Mouse (Mus musculus) hindbrain, embryonic 12.5 days (tissue): ENCODE measurements around the gene Gm21497. TPM values are rescaled to one million over a fixed set of nuclear protein-coding genes. Genes with fewer than 3 reads are reported as not detected.
"Not testable (repeated sequence)": the region's sequence is repeated elsewhere in the genome, so short reads cannot be mapped to it uniquely, and the experiment has no call there.

Experiments
- ATAC-seq: fragments of 200-750 bp; cut with Nextera tagmentation; 2 replicates; pipeline ENCODE4 v1.8.0; 2017; ENCODE audit warnings: moderate TSS enrichment; ENCODE audit not compliant: low FRiP score
- H3K27ac ChIP-seq: fragments of 300-500 bp; sonication (generic); 2 replicates; pipeline ENCODE4 v1.5.1; 2016; ENCODE audit warnings: mild to moderate bottlenecking
- H3K27me3 ChIP-seq: fragments of 300-500 bp; sonication (generic); 2 replicates; pipeline ENCODE4 v1.6.1; 2016; ENCODE audit warnings: mild to moderate bottlenecking
- H3K36me3 ChIP-seq: fragments of 300-500 bp; sonication (generic); 2 replicates; pipeline ENCODE4 v1.6.1; 2016; ENCODE audit warnings: mild to moderate bottlenecking
- H3K4me1 ChIP-seq: fragments of 300-500 bp; sonication (generic); 2 replicates; pipeline ENCODE4 v1.6.1; 2016
- H3K4me2 ChIP-seq: fragments of 300-500 bp; sonication (generic); replicated peaks from 2 replicates; pipeline ENCODE4 v1.6.1; 2016; ENCODE audit warnings: mild to moderate bottlenecking
- H3K4me3 ChIP-seq: fragments of 300-500 bp; sonication (generic); 2 replicates; pipeline ENCODE4 v1.5.1; 2016; ENCODE audit warnings: mild to moderate bottlenecking
- H3K9ac ChIP-seq: fragments of 300-500 bp; sonication (generic); 2 replicates; pipeline ENCODE4 v1.6.1; 2016; ENCODE audit warnings: mild to moderate bottlenecking, moderate library complexity
- H3K9me3 ChIP-seq: fragments of 300-500 bp; sonication (generic); replicated peaks from 2 replicates; pipeline ENCODE4 v1.6.1; 2016; ENCODE audit warnings: mild to moderate bottlenecking
- WGBS: fragments of 180-500 bp; shearing (Covaris S2); methylation state at CpG from one replicate; pipeline ENCODE4 v1.1.7; 2016; 5-methylcytosine and 5-hydroxymethylcytosine counted together
- polyA plus RNA-seq: library from polyadenylated mRNA; unstranded; fragments of >200 nt; fragmentation: Nextera tagmentation; extraction: Ambion mirVana; gene quantifications from 2 replicates; pipeline ENCODE4 v1.2.1, GENCODE M21; 2016

Gm21497 gene
- polyA plus RNA-seq, result not detected in 2 replicates

DNA sequence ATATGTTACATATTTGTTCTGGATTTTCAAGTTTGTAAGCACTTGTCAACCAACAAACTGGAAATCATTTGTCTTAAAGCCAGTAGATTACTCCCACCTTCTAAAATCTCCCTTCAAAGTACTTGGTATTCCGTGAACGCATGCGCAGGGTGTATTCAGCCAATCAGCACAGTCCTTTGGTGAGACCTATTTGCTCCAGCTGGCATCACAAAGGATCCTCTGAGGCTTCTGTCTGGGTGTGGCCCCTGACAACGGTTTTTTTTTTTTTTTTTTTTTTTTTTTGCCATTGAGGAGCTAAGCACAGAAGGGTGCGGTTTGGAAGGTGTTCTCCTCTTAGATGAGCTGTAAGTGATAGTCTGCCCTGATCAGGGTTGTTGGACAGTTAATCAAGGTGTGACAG lies at the start of gene Gm21497:
Gene Gm21497 (plus strand): TSS at position 301 of the 400 bp plus-strand sequence.
- H3K27ac ChIP-seq, H3K4me3 ChIP-seq, ATAC-seq, H3K4me1 ChIP-seq, H3K9me3 ChIP-seq, H3K4me2 ChIP-seq, H3K27me3 ChIP-seq, H3K9ac ChIP-seq, H3K36me3 ChIP-seq: not testable (repeated sequence)
- WGBS, result no CpG with 5 or more reads among the region's 5 CpGs
